Mouse (Mus musculus) left cerebral cortex, adult 8-10 months (tissue): ENCODE data around the gene Gm21915. TPM values are rescaled to one million over a fixed set of nuclear protein-coding genes. Genes with fewer than 3 reads are reported as not detected.

Experiments used
- DNase-seq, 2 experiments: peaks; one replicate each; pipeline ENCODE4 v3.0.0; 2022; ENCODE audit warnings: low spot score in 2 of 2
- total RNA-seq, 4 experiments: library from RNA; stranded (reverse); gene quantifications; 2 replicates each; pipeline ENCODE4 v1.2.4; 2022

The Gm21915 gene
- total RNA-seq, 4 experiments from 2014 or later = not detected

DNA sequence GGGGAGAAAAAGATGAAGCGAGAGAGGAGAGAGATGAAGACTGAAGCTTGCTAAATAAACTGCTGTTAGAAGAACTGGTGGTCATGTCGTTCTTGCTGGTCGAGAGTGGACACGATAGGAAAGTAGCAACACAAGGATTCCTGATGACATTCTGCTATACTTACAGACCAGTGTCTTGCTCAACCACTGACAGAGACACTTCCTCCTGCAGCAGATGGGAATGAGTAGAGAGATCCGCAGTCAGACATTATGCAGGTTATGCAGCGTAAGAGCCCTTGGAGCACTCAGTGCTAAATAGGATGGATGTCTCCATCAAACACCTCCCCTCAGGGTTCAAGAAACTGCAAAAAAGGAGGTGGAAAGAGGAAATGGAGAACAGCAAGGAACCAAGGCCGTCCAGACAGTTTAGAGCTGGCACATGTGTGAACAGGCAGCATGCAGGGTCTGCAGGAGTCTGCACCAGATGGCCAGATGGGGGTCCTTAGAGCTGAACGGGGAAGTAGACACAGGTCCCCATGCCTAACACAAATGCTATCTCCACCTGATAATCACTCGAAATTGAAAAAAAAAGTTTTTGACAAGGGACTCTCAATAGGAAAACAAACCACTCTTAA, 4.1 kb upstream of the Gm21915 start:
- DNase-seq = no peak

DNA sequence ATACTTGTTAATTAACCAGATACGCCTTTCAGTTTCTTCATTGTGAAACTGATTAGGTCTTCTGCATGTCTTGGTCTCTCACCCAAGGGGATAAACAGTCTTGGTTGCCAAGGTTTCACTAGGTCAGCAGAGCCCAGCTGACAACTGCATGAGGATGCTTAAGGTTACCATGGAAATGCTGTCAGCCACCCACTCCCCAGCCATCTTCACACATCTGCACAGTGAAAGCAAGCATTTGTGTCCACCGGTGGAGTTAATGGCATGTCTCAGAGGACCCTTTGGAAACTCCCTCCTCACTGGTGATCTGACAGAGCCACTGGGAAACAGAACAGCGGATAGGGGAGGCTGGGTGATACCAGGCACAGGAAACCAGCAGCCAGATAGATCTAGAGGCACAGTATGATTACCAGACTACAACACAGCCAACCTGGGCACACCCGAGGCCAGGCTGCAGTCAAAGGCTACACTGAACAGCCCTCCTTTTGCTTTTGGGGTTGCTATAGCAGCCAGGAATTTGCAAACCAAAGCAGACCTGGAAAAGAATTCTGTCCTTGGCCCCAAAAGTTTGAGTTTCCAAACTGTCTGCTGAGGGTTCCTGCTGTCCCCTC, 1.0 kb downstream of the Gm21915 start:
- no peak for DNase-seq

DNA sequence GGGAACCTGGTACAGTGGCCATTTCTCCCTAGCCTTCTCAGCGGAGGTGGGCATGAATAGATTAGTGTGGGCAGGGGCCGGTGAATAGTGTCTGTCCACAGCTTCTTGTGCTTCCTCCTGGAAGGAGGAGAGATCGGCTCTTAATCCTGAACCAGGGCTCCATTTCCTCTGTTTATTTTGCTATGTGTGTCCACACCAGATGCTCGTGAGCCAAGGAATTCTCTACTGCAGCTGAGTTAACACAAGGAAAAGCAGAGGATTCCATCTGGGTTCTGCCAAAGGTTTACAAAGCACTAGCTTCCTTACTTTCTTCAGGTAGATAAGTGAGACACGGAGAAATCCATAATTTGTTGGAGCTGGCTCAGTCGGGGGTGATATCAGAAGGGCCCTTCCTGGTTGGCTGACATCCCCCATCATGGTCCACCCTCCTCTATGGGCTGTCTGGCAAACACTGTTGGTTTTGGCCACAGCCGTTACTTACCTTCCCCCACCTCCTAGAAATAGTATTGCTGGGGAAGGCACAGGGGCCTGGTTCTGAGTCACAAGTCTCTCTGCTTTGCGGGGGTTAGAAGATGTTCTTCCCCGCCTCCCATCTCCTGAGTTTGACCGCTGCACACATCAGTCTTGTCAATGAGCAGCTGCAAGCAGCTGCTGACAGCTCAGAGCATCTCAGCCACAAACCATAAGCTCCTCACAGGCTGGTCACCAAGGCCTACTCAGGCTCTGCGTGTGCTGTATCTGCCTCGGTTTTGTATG, 5.0 kb downstream of the Gm21915 start:
- no peak for DNase-seq

DNA sequence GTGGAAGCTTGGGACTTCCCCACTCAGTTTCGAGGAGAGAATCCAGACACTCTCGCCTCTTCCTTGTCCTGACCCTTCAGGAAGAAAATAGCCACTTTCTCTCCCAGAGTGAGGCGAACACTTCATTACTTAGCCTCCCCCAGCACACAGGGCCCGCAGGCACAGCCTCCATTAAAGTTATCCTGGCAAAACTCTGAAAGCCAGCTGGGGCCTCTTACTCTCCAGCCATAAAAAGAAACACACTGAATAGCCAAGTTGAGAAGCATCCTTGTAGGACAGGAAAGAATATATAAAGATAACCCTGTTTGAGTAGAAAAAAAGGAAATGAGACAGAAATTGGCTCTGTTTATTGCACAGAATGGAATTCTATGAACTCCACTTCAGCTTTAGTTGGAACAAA, 8.2 kb downstream of the Gm21915 start:
- no peak for DNase-seq

DNA sequence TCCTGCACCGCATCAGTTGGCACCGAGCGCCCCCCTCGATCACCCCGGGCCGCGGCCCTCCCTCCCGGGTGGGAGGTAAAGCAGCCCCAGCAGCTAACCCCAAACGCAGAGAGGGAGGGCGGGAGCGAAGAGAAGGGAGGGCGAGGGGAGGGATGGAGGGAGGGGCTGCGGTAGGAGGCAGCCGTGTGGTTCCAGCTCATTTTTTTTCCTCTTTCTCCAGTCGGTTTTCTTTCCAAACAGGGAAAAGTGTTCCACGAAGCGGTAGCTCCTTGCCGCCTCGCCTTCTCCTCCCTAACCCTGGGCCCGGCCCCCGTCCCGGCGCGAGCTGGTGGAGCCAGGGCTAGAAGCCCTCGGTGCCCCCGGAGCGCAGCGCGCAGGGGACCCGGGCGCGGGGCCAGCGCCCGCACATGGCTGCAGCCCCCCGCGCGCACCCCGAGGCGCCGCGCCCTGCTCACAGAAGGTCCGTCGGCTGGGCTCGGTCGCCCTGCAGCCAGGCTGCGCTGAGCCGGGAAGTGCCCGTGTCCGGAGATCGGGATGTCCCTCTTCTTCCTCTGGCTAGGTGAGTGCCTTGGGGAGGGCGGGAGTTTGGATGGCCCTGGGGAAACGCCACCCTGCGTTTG, 15.5 kb downstream of the Gm21915 start, which contains the start of gene Clmp:
Gene Clmp (plus strand): TSS at position 162 of the 620 bp plus-strand sequence.
- DNase-seq = no peak

DNA sequence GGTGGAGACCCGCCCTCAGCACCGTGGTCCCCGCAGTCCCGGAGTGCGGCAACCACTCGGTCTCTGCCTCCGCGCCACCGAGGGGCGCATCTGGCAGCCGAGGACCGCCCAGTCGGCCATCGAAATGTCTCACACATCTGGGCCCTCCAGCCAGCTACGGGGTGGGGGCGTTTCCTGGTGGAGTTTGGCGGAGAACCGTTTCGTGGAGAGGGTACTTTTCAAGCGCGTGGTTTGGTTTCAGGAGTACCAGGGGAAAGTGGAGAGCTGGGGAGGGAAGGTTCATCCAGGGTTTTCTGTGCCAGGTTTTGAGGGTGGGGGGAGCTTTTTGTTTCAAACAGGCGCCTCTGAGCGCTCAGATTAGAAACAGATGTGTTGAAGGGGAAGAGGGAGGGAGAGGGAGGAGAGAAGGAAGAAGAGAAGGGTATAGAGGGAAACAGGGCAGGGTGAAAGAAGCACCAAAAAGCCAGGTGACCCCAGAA, 16.0 kb downstream of the Gm21915 start:
- DNase-seq = no peak

DNA sequence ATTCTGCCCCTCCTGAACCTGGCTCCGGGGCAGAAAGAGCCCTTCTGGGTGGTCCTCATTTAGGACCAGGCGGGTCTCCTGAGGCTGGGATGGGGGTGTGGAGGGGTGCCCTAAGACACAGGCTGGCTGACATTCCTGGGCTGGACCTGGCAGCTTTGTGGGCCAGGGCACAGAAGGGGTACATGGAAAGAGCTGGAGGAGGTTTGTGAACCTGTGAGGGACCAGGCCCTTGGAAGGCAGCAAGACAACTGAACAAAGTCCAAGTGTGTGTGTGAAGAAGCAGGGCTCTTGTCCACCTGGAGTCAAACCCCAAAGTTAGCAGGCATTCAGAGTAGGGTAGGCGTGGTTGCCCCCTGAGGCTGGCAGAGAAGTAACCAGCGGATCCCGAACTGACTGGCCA, 16.6 kb downstream of the Gm21915 start:
- DNase-seq = no peak

DNA sequence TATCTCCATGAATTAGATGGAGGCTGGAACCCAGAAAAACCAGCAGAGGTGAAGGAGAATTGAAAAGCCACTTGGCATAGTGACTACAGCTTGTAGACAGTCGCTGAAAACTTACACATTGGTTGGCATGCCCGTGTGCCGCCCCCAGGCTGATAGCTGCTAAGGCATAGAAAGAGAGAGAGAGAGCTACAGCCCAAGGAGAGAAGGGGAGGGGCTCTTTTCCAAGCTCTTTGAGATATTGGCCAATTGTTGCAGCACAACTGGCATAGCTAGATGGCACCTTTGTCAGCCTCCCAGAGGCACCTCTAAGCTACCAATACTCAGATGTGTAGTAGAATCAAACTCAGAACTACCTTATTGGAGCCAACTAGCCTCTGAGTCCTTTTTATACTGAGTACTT, 17.1 kb downstream of the Gm21915 start:
- no peak for DNase-seq

DNA sequence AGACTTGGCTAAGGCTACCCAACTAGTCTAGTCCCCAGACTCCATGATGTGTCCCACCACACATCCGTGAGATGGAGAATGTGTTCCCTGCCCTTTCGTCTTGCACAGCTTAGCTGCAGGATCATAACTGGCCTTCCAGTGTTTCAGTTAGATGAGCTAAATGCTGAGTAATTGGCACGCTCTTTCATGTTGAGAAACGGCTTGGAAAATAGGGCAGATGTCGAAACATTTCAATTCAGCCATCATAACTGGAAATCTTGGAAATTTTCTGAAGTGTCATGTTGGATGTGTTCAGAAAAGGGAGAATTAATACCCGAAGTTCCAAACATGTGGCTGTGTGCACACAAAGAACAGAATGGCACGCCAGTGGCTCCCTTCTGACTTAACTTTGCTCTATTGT, 20.1 kb downstream of the Gm21915 start:
- no peak for DNase-seq

DNA sequence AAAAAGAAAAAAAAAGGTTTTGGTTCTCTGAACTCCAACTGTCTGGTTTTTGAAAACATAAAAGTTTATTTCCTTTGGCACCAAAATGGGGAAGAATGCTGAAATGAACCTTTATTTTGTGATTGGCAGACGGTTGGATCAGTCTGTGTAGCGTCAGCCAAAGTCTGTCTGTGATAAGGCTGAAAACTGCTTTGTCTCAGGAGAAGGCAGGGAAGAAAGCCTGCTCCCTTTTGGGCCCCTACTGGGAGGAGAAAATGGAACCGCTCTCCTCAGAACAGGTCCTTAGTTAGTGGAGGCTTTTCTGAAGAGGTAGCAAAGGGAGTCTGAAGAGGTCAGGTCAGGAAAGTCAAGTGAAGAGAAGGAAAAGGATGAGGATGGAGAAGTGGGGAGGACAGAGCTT, 22.6 kb downstream of the Gm21915 start:
- no peak for DNase-seq

DNA sequence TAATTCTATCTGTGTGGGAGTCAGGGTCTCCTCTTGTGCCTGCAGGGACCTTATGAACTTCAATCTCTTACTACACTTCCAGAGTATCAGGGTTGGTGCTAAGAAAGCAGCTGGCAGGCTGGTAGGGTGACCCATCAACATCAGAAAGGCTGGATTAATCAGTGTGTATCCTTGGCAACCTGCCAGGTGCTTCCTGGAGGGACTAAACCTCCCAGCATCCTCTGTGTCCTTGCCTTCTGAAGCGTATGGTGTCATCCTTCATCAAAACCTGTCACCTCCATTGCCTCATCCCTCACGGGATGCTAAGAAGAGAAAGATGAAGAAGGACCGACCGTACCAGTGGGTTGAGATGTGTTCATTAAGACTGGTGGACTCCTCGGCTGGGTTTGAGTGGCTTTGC, 23.4 kb downstream of the Gm21915 start:
- no peak for DNase-seq

DNA sequence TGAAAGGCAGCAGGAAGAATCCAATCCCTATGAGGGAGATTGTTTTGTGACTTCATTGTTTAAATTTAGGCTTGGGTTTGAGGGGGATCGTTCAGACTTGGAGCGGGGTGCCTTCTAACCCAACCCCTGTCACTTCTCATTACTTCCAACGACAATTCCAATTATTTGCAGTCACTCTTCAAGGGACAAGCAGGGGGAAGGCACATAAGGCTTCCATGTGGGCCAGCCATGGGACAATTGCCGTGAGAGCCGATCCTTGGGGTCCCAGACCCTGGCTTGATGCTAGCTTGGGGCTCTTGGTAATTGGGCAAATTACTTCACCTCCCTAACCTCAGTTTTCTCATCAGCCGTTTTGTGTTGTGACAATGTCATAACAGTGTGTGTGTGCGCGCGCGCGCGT, 23.9 kb downstream of the Gm21915 start:
- no peak for DNase-seq

DNA sequence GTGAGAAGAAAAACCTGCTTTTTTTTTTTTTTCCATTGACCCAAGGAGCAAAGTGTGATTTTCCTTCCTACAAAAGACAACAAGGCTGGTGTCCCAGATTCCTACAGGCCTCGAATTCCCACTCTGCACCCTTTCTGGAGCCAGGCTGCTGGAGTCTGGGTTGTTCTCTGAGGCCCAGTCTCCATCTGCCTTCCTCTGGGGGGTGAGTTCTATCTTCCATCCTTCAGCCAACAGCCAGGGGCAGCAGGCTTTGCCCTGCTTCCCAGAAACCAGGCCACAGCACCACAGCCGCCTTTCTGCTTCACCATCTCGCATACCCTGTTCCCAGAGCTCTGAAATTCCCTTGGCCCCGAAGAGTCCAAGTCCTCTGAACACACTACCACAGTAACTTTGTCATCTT, 25.7 kb downstream of the Gm21915 start:
- no peak for DNase-seq

DNA sequence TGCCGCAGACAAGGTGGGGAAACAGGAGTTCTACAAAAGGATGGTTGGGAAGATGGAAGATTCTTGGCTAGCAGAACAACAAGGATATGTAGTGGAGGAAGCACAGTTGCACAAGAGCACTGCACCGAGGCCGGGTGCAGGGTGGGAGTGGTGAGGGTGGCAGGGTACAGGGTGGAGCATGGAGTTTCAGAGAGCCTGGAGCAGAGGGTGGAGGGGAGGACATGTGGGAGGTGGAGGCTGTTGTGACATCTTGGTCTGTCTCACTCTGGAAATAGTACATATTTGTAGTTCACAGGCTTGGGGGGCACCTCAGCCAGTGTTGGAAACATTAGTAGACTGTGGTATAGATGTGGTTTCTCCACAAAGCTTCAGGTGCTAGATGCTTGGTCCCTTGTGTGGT, 28.8 kb downstream of the Gm21915 start:
- no peak for DNase-seq

DNA sequence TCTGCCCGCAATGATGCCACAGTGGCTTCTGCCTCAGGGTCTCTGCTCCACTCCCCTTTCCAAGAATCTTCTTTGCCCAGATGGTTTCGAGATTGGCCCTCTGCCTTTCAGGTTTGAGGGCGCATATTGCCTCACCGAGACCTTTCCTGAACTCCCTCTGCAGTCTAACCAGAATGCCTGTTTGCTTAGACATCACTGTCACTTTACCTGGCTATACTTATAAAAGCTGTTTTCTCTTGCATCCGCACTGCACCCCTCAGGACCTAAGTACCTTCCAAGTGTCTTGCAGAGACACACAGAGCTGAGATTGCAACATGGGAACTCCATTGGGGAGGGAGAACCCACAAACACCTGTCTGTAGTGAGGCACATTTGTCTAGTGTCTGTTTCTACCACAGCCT, 29.8 kb downstream of the Gm21915 start:
- no peak for DNase-seq

DNA sequence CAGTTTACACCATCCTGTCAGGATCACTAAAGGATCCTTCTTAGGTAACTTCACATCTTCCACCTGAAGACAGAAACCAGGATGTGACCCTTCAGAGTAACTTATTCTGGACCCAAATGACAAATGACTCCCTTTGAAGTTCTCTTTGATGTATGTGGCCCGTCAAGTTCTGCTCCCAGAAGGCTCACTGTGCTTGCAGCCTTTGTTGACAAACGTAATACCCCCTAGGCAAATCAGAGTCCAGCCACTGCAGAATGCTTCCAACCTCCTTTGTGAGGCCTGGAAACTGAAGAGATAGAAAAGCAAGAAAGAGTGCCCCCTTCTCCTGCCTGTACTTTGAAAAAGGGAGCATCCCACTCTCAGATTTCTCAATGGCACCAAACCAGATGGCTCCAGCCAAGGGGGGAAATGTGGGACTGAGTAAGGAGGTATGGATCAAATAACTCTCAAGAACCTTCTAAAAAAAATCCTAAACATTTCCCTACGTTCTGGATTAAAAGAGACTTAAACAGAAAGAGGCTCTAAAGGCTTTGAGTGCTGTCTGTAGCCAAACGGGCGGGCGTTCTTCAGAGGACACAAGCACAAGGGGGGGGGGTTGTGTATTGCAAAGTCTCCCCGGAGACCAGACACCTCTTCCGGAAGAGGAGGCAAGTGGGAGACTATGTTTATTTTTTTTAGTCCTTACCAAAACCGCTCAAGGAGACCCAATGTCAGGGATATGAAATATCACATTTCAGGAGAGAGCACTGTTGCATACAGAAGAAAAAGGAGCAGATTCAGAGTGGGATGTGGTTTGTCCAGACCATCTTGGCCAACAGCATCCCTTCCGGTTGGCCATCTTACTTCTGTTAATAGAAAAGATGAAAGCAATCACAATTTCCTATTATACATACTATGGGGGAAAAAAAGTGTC, 34.2 kb downstream of the Gm21915 start:
- DNase-seq = no peak

DNA sequence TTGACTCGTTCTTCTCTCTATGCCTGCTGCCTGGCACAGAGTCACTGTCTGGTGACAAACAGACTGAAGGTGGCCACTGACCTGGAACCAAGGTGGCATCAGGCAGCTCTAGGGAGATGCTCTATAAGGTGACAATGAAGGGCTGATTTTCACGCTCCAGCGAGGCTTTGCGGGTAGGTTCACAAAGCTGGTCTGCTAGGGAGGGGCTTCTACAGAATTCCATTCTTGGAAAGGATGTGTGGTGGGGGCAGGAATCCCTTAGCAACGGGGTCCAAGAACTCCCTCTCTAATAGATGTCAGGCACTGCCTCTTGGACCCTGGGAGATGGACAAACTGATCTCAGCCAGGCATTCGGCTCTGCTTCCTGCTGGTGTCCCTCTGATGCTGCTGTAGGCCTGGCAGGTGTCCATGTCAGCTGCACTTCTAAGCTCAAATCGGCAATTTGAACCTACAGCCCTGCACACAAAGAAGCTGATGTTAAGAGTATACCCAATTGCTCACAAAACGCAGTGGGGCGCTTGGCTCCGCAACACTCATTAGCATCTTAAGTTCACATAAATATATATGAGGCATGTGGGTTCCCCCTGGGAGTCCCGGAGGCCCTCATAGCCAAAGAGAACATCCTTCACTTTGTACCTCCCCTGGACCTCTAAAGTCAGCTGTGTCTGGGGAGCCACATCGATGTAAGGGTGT, 38.2 kb downstream of the Gm21915 start:
- no peak for DNase-seq

DNA sequence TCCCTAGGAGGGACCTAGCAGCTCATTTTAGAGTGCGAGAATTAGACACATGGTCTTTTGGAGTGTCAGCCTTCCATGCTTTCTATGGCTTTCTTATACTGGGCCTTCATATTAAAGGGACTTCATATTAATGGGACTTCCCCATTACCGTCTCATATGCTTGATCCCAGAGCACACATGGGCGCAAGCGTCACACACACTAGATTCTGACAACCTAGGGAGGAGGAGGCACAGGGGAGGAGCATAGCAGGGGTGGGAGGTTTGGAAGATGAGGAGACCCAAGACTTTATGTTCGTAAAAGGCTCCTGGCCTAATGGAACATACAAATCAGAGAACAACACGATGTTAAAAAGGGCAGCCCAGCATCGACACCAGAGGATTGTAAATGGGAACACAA, 38.7 kb downstream of the Gm21915 start:
- DNase-seq = no peak

DNA sequence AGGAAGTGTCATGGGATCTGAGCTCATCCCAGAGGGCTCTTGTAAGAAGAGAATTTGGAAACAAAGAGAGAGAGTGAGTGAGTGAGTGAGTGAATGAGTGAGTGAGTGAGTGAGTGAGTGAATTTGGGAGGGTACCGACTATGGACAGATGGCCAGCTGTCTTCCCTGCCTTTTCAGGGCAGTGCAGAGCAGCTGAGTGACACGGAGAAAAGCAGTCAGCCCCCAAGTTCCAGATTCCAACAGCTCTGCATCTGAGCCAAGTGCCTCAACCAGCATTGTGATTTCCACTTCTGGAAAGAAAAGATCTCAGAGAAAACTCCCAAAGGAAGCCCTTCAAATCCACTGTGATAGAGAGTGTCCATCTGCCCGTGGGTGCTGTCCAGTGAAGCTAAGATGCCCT, 39.2 kb downstream of the Gm21915 start:
- DNase-seq = no peak

DNA sequence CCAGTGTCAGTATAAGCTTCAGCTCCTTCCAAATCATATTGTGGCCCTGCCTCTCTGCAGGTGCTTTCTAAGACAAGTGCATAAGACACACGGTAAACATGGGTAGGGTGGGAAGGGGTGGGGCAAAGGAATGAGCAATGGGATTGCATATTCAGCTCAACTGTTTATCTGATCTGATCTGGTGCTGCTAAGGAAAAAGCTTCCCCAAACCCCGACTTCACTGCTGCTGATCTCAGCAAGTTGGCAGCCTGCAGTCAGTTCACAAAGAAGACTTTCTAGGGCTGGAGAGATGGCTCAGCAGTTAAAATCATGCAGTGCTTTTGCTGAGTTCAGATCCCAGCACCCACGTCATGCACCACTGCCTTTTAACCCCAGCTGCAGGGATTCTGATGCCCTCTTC, 39.6 kb downstream of the Gm21915 start:
- no peak for DNase-seq

DNA sequence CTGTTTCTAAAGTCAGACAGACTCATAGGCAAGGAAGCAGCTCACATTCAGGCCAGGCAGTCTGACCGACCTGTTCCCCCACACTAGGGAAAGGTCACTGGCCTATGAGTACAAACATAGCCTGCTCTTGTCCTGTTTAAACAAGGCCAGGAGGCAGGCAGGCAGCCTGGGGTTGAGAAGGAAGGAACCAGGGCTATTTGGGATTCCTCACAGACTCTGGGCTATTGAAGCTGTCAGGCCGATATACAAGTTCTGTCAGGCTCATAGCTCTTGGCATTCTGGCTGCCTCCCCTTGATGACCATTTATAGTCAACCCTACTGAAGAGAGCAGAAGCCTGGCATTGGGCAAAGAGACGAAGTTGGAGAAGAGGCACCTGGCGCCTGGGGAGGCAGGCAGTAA, 41.2 kb downstream of the Gm21915 start:
- DNase-seq = no peak
